Mouse (Mus musculus): Measurements from ENCODE around the gene Tie1. TPM values are rescaled to one million over a fixed set of nuclear protein-coding genes. Genes with fewer than 3 reads are reported as not detected.
"Not testable (repeated sequence)": the region's sequence is repeated elsewhere in the genome, so short reads cannot be mapped to it uniquely, and the experiment has no call there.

Tie1 gene
- 1 to 10 TPM; 7.3 to 7.7 TPM for total RNA-seq (2021)
- long read RNA-seq, experiment 1, full-length matches to known transcripts = 4 of 10 reads
- long read RNA-seq, experiment 1, partial matches to known transcripts = 1 of 10 reads
- long read RNA-seq, experiment 1, other reads (novel, unspliced or antisense) = 5 of 10 reads
- long read RNA-seq, experiment 2, full-length matches to known transcripts = 4 of 6 reads
- long read RNA-seq, experiment 2, partial matches to known transcripts = 1 of 6 reads
- long read RNA-seq, experiment 2, other reads (novel, unspliced or antisense) = 1 of 6 reads

GRCm38 (mm10) chr4:118489717-118490132 lies at the start of gene Tie1:
Tie1 (minus strand) TSS chr4:118490061.
- DNase-seq (ENCODE audit: low spot score in 2 of 2) = no peak

DNA sequence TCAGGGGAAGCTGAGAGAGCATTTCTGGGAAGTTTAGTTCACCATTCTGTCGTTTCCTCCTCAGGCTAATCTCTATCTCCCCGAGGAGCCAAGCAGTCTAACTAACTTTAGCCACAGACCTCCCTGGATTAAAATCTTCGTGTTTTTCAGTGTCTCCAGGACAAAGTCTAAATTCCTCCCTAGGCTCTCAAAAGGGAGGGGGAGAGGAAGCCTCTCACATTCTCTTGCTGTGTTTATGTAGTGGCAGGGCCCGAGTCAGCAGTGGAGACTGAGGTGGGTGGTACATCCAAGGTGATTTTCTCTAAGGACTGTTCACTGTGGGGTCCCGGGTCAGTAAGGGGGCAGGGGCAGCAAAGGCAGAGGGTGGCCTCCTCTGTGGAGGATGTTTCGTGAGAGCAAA lies 47.9 kb upstream of the Tie1 start:
- no peak for DNase-seq (ENCODE audit: low spot score in 2 of 2)

GRCm38 (mm10) chr4:118535610-118536009 lies 45.7 kb upstream of the Tie1 start:
- DNase-seq (ENCODE audit: low spot score in 2 of 2) = no peak

- no peak for DNase-seq (ENCODE audit: low spot score in 2 of 2)
These were observed 43.7 kb upstream of the Tie1 start for GRCm38 (mm10) chr4:118533605-118534004.

DNA sequence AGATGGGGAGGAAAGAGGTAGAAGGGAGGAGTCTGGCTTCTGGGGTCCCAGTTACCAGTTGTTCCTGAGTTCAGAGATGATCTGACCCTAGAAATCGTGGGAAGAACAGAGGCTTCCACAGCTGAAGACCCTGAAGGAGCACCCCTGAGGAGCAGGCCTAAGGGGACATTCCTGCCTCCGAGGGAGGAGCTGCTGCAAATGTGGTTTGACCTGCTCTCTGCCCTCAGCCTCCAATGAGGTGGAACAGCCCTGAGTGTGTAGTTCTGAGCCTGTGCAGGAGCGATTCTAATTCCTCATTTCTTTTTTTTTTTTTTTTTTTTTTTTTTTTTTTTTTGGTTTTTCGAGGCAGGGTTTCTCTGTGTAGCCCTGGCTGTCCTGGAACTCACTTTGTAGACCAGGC lies 43.3 kb upstream of the Tie1 start:
- DNase-seq (ENCODE audit: low spot score in 2 of 2) = no peak

- DNase-seq (ENCODE audit: low spot score in 2 of 2) = no peak
These were observed 42.8 kb upstream of the Tie1 start for GRCm38 (mm10) chr4:118532663-118533062.

DNA sequence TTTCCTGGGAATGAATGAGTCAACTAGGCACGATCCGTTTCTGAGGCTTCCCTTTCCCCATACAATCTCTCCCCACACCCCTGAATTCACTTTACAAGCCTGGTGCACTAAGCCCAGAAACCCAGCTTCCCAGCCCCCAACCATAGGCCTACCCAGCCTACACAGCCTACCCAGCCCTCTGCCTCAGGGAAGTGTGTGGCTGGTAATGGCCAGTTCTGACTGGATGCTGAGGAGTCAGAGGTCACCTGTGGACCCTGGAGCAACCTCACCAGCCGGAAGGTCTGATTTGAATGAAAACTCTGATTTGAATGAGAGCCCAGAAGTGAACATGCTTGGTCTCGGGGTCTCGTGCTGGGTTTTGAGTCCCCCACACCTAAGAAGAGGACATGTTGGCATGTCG lies 37.9 kb upstream of the Tie1 start:
- DNase-seq (ENCODE audit: low spot score in 2 of 2) = no peak

- no peak for DNase-seq (ENCODE audit: low spot score in 2 of 2)
These were observed 37.4 kb upstream of the Tie1 start for GRCm38 (mm10) chr4:118527335-118527681.

DNA sequence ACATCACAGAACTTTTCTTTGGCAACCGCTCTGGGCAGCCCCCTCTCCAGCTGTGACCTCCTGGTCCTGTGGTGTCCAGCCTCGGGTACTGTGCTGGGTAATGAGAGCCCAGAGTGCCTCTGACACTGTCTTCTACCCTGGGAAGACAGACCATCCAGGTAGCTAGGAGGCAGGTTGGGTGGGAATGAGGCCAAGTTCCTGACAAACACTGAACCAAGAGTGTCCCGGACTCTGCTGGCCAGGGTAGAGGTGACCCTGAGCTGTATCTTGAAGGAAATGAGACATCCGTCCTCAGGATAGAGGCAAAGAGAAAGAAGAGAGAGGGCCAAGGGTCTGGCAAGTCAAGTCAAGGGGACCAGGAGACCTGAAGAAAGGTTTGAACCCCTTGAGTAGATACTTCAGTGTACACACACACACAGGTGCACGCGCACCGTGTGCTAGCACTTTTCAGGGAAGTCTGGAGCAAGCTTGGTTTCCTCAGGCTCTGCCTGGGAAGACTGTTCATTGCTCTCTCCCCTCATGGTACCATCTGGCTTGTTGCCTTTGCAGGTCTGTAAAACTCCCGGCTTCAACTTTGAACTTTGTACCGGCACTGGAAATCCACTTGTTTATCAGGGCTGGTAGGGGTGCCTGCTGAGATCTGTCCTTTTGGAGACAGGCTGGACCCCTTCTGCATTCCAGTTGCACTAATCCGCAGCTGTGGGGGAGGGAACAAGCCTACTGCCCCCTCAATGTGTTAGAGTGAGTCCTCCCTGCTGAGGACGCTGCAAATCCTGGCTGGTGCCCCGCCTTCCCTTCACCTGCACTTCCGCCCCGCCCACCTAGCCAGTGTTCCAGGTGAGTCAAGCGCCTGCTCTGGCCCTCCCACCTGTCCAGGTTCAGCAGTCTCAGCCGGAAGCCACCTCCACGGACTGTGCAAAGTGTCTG lies 36.8 kb upstream of the Tie1 start, which contains the start of gene 2610528J11Rik:
Gene 2610528J11Rik (plus strand): TSS at position 592 of the 927 bp plus-strand sequence.
- DNase-seq (ENCODE audit: low spot score in 2 of 2) = no peak

- no peak for DNase-seq (ENCODE audit: low spot score in 2 of 2)
These were observed 35.9 kb upstream of the Tie1 start for GRCm38 (mm10) chr4:118525779-118526178.

DNA sequence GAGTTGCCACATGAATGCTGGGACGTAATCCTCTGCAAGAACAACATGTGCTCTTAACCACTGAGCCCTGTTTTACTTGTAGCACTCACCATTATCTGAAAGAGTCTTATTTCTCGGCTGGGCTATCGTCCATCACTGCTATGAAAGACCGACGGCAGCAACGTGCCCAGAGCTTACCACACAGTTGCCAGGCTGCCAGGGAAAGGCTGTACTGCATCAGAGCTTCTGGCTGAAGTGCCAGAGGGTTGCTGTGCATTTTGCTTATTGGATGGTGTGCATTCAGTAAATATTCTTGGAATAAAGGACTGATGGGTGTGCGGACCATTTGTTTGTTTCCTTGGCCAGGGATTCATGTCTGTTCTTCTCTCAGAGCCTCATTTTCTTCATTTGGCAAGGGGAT lies 34.1 kb upstream of the Tie1 start:
- no peak for DNase-seq (ENCODE audit: low spot score in 2 of 2)

DNA sequence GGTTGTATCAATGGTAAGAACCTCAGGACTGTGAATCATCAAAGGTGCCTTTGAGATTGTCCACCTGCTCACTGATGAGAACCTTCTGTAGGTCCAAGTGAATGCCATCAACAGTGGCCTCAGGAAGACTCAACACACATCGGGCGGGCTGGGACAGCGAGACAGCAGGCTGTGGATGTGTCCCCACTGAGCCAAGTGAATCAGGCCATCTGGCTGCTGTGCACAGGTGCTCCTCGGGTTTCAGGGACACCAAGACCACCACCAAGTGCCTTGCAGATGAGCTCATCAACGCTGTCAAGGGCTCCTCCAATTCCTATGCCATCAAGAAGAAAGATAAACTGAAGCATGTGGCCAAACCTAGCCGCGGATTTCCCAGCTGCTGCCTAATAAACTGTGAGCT lies 32.4 kb upstream of the Tie1 start:
- DNase-seq (ENCODE audit: low spot score in 2 of 2) = no peak

DNA sequence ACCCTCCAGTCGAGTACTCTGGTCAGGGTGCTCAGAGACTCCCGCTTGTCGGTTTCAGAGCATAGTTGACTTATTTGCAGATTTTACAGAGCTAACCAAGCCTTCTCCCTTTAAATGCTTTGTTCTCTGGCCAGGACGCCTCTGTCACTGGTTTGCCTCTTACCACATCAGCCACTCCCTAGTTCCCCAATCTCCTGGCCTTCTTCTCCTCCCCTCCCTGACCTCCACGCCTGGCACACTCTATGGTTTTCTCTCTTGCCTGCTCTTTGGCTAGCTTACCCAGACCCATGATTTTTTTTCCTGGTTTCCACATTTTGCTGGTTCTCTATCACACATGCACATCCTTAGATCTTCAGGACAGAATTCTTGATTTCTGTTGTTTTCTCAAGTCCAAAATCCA lies 28.3 kb upstream of the Tie1 start:
- DNase-seq (ENCODE audit: low spot score in 2 of 2) = no peak

- no peak for DNase-seq (ENCODE audit: low spot score in 2 of 2)
These were observed 27.8 kb upstream of the Tie1 start for GRCm38 (mm10) chr4:118517497-118518146.

- no peak for DNase-seq (ENCODE audit: low spot score in 2 of 2)
These were observed 27.0 kb upstream of the Tie1 start for GRCm38 (mm10) chr4:118516699-118517496.

GRCm38 (mm10) chr4:118509050-118509449 lies 19.2 kb upstream of the Tie1 start:
- DNase-seq (ENCODE audit: low spot score in 2 of 2) = peak in 1 of 2 experiments; percentile 8

GRCm38 (mm10) chr4:118507171-118507570 lies 17.3 kb upstream of the Tie1 start:
- DNase-seq (ENCODE audit: low spot score in 2 of 2) = not testable (repeated sequence)

GRCm38 (mm10) chr4:118505551-118505950 lies 15.7 kb upstream of the Tie1 start:
- no peak for DNase-seq (ENCODE audit: low spot score in 2 of 2)

- DNase-seq (ENCODE audit: low spot score in 2 of 2) = no peak
These were observed 10.9 kb upstream of the Tie1 start for GRCm38 (mm10) chr4:118500792-118501191.

DNA sequence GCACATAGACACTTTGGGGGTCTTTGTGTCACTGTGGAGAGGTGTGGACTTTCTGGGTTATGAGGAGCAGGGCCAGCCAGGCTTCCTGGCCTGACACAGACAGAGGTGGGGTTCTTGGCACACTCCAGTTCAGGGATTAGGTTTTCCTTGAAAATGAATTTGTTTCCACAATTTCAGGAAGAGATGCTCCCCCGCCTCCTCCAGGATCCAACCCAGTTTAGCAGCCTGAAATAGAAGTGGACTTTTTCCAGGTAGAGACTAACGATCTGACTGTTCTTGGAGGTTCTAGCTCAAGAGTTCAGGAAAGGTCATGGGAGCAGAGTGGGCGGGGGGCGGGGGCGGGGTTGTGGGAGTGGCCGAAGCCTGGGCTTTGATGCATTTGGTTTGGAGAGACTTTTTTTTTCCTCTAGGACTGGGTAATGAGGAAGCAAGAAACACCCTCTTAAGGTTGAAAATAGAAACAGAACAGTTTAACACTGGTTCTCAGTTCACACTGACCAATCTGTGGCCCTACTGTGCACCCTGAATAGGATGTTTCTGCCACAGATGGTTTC lies 10.4 kb upstream of the Tie1 start:
- DNase-seq (ENCODE audit: low spot score in 2 of 2) = peak in 1 of 2 experiments; percentile 23

- DNase-seq (ENCODE audit: low spot score in 2 of 2) = no peak
These were observed 600 bp upstream of the Tie1 start for GRCm38 (mm10) chr4:118490461-118490860.

Data from left cerebral cortex, adult 18-20 months (tissue).